Mouse (Mus musculus): ENCODE results near the gene Cog4. TPM values are rescaled to one million over a fixed set of nuclear protein-coding genes. Genes with fewer than 3 reads are reported as not detected.
"Not testable (repeated sequence)": the region's sequence is repeated elsewhere in the genome, so short reads cannot be mapped to it uniquely, and the experiment has no call there.

Gene Cog4
- polyA plus RNA-seq, 1 experiment: 14.0 TPM

GRCm38 (mm10) chr8:110856760-110857461 is 10.5 kb downstream of the Cog4 start:
- no peaks in the 10 kb centered on the region for H3K27me3 ChIP-seq (replicated peaks)
- H3K9me3 ChIP-seq: no peaks in the 10 kb centered on the region
- TF ChIP-seq GATA1 (IDR thresholded peaks at IDR 0.05; ENCODE audit: borderline replicate concordance, low read length) (no peak), FLI1 (IDR thresholded peaks at IDR 0.05; ENCODE audit: low read length) (no peak)
- H3K36me3 ChIP-seq (replicated peaks; ENCODE audit: low read length): peaks cover 96% of the 10 kb centered on the region
- no peak overlapping the region for H3K4me3 ChIP-seq (replicated peaks)
- H3K4me1 ChIP-seq: 0 out of 2 replicates have a peak, but pooled peaks cover 5% of the 10 kb centered on the region

- Histone ChIP-seq H3K36me3 (replicated peaks; ENCODE audit: low read length) (peaks cover 96% of the 10 kb centered on the region), H3K9me3 (no peaks in the 10 kb centered on the region), H3K4me3 (replicated peaks) (no peak overlapping the region), H3K4me1 (0 out of 2 replicates have a peak, but pooled peaks cover 5% of the 10 kb centered on the region), H3K27me3 (replicated peaks) (no peaks in the 10 kb centered on the region)
- no peak for TF ChIP-seq GATA1 (IDR thresholded peaks at IDR 0.05; ENCODE audit: borderline replicate concordance, low read length)
- TF ChIP-seq FLI1 (IDR thresholded peaks at IDR 0.05; ENCODE audit: low read length): no peak
Measured at GRCm38 (mm10) chr8:110859651-110860501, 13.5 kb downstream of the Cog4 start.

GRCm38 (mm10) chr8:110861347-110862025 is 15.1 kb downstream of the Cog4 start:
- not testable (repeated sequence) for H3K27me3 ChIP-seq (replicated peaks); H3K4me1 ChIP-seq; H3K4me3 ChIP-seq (replicated peaks); H3K9me3 ChIP-seq
- H3K36me3 ChIP-seq (replicated peaks; ENCODE audit: low read length): peaks cover 96% of the 10 kb centered on the region

- Histone ChIP-seq H3K36me3 (replicated peaks; ENCODE audit: low read length) (peaks cover 97% of the 10 kb centered on the region), H3K4me3 (replicated peaks) (no peak overlapping the region), H3K27me3 (replicated peaks) (no peaks in the 10 kb centered on the region), H3K4me1 (no peaks in the 10 kb centered on the region; the same call in 1 of the 2 replicates), H3K9me3 (no peaks in the 10 kb centered on the region)
- no peak for TF ChIP-seq FLI1 (IDR thresholded peaks at IDR 0.05; ENCODE audit: low read length)
- no peak for TF ChIP-seq GATA1 (IDR thresholded peaks at IDR 0.05; ENCODE audit: borderline replicate concordance, low read length)
Measured at GRCm38 (mm10) chr8:110870501-110870900, 24.1 kb downstream of the Cog4 start.

- peaks cover 95% of the 10 kb centered on the region for H3K36me3 ChIP-seq (replicated peaks; ENCODE audit: low read length)
- peaks cover 25% of the 10 kb centered on the region for H3K4me1 ChIP-seq
- no peaks in the 10 kb centered on the region for H3K9me3 ChIP-seq
- TF ChIP-seq GATA1 (IDR thresholded peaks at IDR 0.05; ENCODE audit: borderline replicate concordance, low read length): no peak
- no peak for TF ChIP-seq FLI1 (IDR thresholded peaks at IDR 0.05; ENCODE audit: low read length)
- H3K27me3 ChIP-seq (replicated peaks): no peaks in the 10 kb centered on the region
- H3K4me3 ChIP-seq (replicated peaks): no peak overlapping the region
Measured at GRCm38 (mm10) chr8:110877862-110878261, 31.5 kb downstream of the Cog4 start.

- Histone ChIP-seq H3K27me3 (replicated peaks) (no peaks in the 10 kb centered on the region), H3K9me3 (no peaks in the 10 kb centered on the region), H3K36me3 (replicated peaks; ENCODE audit: low read length) (peaks cover 97% of the 10 kb centered on the region), H3K4me1 (peaks cover 28% of the 10 kb centered on the region), H3K4me3 (replicated peaks) (no peak overlapping the region)
- TF ChIP-seq GATA1 (IDR thresholded peaks at IDR 0.05; ENCODE audit: borderline replicate concordance, low read length) (no peak), FLI1 (IDR thresholded peaks at IDR 0.05; ENCODE audit: low read length) (no peak)
Measured at GRCm38 (mm10) chr8:110881741-110882310, 35.4 kb downstream of the Cog4 start.

GRCm38 (mm10) chr8:110883824-110884223 is 37.4 kb downstream of the Cog4 start:
- no peak overlapping the region for H3K4me3 ChIP-seq (replicated peaks)
- H3K4me1 ChIP-seq: peaks cover 18% of the 10 kb centered on the region
- H3K36me3 ChIP-seq (replicated peaks; ENCODE audit: low read length): peaks cover 99% of the 10 kb centered on the region
- H3K27me3 ChIP-seq (replicated peaks): no peaks in the 10 kb centered on the region
- TF ChIP-seq FLI1 (IDR thresholded peaks at IDR 0.05; ENCODE audit: low read length): no peak
- TF ChIP-seq GATA1 (IDR thresholded peaks at IDR 0.05; ENCODE audit: borderline replicate concordance, low read length): no peak
- H3K9me3 ChIP-seq: no peaks in the 10 kb centered on the region

GRCm38 (mm10) chr8:110886634-110887033 is 40.2 kb downstream of the Cog4 start:
- H3K4me3 ChIP-seq (replicated peaks): no peak overlapping the region
- no peaks in the 10 kb centered on the region for H3K27me3 ChIP-seq (replicated peaks)
- peaks cover 8% of the 10 kb centered on the region; the same call in 1 of the 2 replicates for H3K4me1 ChIP-seq
- peaks cover 93% of the 10 kb centered on the region for H3K36me3 ChIP-seq (replicated peaks; ENCODE audit: low read length)
- H3K9me3 ChIP-seq: no peaks in the 10 kb centered on the region
- TF ChIP-seq GATA1 (IDR thresholded peaks at IDR 0.05; ENCODE audit: borderline replicate concordance, low read length) (no peak), FLI1 (IDR thresholded peaks at IDR 0.05; ENCODE audit: low read length) (no peak)

GRCm38 (mm10) chr8:110887551-110887950 is 41.2 kb downstream of the Cog4 start:
- H3K36me3 ChIP-seq (replicated peaks; ENCODE audit: low read length): peaks cover 89% of the 10 kb centered on the region
- H3K9me3 ChIP-seq: peaks cover 3% of the 10 kb centered on the region; the same call in 1 of the 2 replicates
- H3K4me1 ChIP-seq: peaks cover 8% of the 10 kb centered on the region; the same call in 1 of the 2 replicates
- no peak overlapping the region for H3K4me3 ChIP-seq (replicated peaks)
- no peaks in the 10 kb centered on the region for H3K27me3 ChIP-seq (replicated peaks)
- no peak for TF ChIP-seq FLI1 (IDR thresholded peaks at IDR 0.05; ENCODE audit: low read length)
- no peak for TF ChIP-seq GATA1 (IDR thresholded peaks at IDR 0.05; ENCODE audit: borderline replicate concordance, low read length)

Measured in megakaryocyte, embryonic 14.5 days (primary cell).